Comparison of ENCODE assay signal across 8 mouse cellular contexts in the genomic region with DNA sequence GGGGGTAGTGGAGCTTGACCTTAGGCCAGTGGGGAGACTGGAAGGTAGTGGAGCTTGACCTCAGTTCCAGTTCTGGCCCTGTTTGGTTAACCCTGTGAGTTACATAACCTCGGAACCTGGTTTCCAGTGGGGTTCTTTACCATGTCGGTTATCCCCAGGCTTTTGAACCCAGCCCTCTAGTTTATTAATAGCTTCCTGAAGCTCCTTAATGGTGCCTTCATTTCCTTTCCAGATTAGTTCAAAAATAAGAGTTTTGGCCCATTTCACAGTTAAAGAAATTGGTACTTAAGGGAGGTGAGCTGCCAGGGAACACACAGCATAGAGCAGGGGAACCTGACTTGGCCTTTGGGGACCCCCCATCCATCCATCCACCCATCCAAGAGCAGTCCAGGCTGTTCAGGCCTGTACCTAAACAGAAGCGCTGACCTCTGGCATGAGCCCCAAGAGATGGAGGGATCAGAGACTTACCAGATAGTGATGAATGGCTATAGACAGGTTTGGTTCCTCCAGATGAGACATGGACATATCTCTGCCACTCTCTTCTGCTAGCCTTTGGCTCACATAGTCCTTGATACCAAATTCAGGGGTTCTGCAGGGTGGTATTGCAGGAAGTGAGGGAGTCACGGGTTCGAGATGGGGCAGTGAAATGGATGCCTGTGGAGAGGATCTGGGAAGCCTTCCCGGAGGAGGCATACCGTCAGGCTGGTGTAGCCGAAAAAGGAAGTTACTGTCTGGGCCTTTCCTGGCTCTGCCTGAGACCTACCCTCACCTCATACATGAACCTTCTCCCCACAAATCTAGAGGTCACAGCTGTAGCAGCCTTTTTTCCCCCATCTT. TPM values are rescaled to one million over a fixed set of nuclear protein-coding genes. Genes with fewer than 3 reads are reported as not detected.
DNase-seq lines count a peak whose midpoint lies in the region; ATAC-seq and TF ChIP-seq lines count a peak whose summit lies in the region.

No protein-coding gene starts in this region.

- H3K9me3 ChIP-seq in erythroblast, embryonic 14.5 days (ENCODE audit: control insufficient read depth, low read length), result no peaks in the 10 kb centered on the region
- H3K9me3 ChIP-seq in forebrain, embryonic 11.5 days (ENCODE audit: control insufficient read depth, low read length), result no peaks in the 10 kb centered on the region
- no peaks in the 10 kb centered on the region for H3K9me3 ChIP-seq in liver, embryonic 12.5 days (replicated peaks)

- H3ac ChIP-seq in C2C12 (ENCODE audit: control insufficient read depth, insufficient read length, low read depth), result peak overlapping the region; percentile 62

- peaks cover 10% of the 10 kb centered on the region for H3K79me3 ChIP-seq in C2C12 (ENCODE audit: low read depth)

- no peak overlapping the region for H3K27ac ChIP-seq in forebrain, embryonic 11.5 days (ENCODE audit: low read depth, low read length)
- H3K27ac ChIP-seq in liver, embryonic 12.5 days, result 0 out of 2 replicates have a peak overlapping the region, but pooled peaks have one; percentile 83

- no peaks in the 10 kb centered on the region for H3K27me3 ChIP-seq in erythroblast, embryonic 14.5 days (ENCODE audit: control insufficient read depth)
- H3K27me3 ChIP-seq in C2C12 (ENCODE audit: control insufficient read depth, insufficient read depth, insufficient read length), result no peaks in the 10 kb centered on the region
- no peaks in the 10 kb centered on the region for H3K27me3 ChIP-seq in forebrain, embryonic 11.5 days (ENCODE audit: control insufficient read depth, insufficient read depth, low read length)
- H3K27me3 ChIP-seq in liver, embryonic 12.5 days (replicated peaks), result no peaks in the 10 kb centered on the region

- H3K4me3 ChIP-seq in erythroblast, embryonic 14.5 days (replicated peaks), result peak overlapping the region; percentile 81
- peak overlapping the region; percentile 69 for H3K4me3 ChIP-seq in C2C12 (ENCODE audit: insufficient read depth, poor library complexity, severe bottlenecking)
- peak overlapping the region; percentile 71 for H3K4me3 ChIP-seq in forebrain, embryonic 11.5 days (ENCODE audit: low read depth, low read length)
- H3K4me3 ChIP-seq in liver, embryonic 12.5 days, result peak overlapping the region; percentile 71

- DNase-seq in forebrain, embryonic 11.5 days (ENCODE audit: low spot score), result no peak
- no peak for DNase-seq in ovary, postnatal 10 days (ENCODE audit: low spot score)

- 52% methylated on average over 8 of the region's 8 CpGs for WGBS in forebrain, embryonic 11.5 days
- 39% methylated on average over 8 of the region's 8 CpGs for WGBS in liver, embryonic 12.5 days (ENCODE audit: insufficient replicate concordance)

- peaks cover 59% of the 10 kb centered on the region for H3K36me3 ChIP-seq in erythroblast, embryonic 14.5 days (ENCODE audit: control insufficient read depth)
- H3K36me3 ChIP-seq in C2C12 (ENCODE audit: control insufficient read depth, insufficient read depth), result peaks cover 28% of the 10 kb centered on the region
- H3K36me3 ChIP-seq in forebrain, embryonic 11.5 days (ENCODE audit: control insufficient read depth, insufficient read depth, low read length), result no peaks in the 10 kb centered on the region; the same call in 1 of the 2 replicates
- H3K36me3 ChIP-seq in liver, embryonic 12.5 days, result peaks cover 58% of the 10 kb centered on the region

- no peak for TF ChIP-seq CTCF in C2C12 (IDR thresholded peaks at IDR 0.05; ENCODE audit: control insufficient read depth, insufficient read depth, insufficient read length)

- peak overlapping the region; percentile 85 for H3K9ac ChIP-seq in forebrain, embryonic 11.5 days (ENCODE audit: low read length)
- H3K9ac ChIP-seq in liver, embryonic 12.5 days, result peak overlapping the region; percentile 81

- H3K4me2 ChIP-seq in forebrain, embryonic 11.5 days (ENCODE audit: low read depth, low read length, severe bottlenecking), result peak overlapping the region; percentile 94
- H3K4me2 ChIP-seq in liver, embryonic 12.5 days, result peak overlapping the region; percentile 100

- H3K79me2 ChIP-seq in C2C12 (ENCODE audit: control insufficient read depth, insufficient read depth), result peaks cover 37% of the 10 kb centered on the region

- no peak for ATAC-seq in erythroblast, adult 5-6 weeks (replicated peaks; ENCODE audit: low FRiP score, poor library complexity, severe bottlenecking)
- no peak for ATAC-seq in forebrain, embryonic 11.5 days (replicated peaks; ENCODE audit: low FRiP score)
- ATAC-seq in liver, embryonic 12.5 days, result no peak
- no peak for ATAC-seq in inflammation-experienced regulatory T-cells, adult 6 months
- no peak for ATAC-seq in frontal cortex, adult (ENCODE audit: low TSS enrichment)

- peaks cover 79% of the 10 kb centered on the region for H3K4me1 ChIP-seq in erythroblast, embryonic 14.5 days (ENCODE audit: control insufficient read depth)
- H3K4me1 ChIP-seq in forebrain, embryonic 11.5 days (replicated peaks; ENCODE audit: control insufficient read depth, insufficient read depth, low read length), result peaks cover 14% of the 10 kb centered on the region
- H3K4me1 ChIP-seq in liver, embryonic 12.5 days, result peaks cover 66% of the 10 kb centered on the region

TF ChIP-seq in C2C12, 6 proteins besides CTCF, POLR2A, EP300 and RAD21:
- no peak for TF ChIP-seq MAX (IDR thresholded peaks at IDR 0.05)
- no peak for TF ChIP-seq MYOD1 (IDR thresholded peaks at IDR 0.05; ENCODE audit: control insufficient read depth, insufficient read length, low read depth)
- TF ChIP-seq CEBPB (IDR thresholded peaks at IDR 0.05; ENCODE audit: low read depth), result no peak
- TF ChIP-seq USF1 (IDR thresholded peaks at IDR 0.05; ENCODE audit: low read depth), result no peak
- TF ChIP-seq FOSL1 (IDR thresholded peaks at IDR 0.05; ENCODE audit: insufficient read depth, low read length, poor library complexity, severe bottlenecking), result no peak
- TF ChIP-seq MYOG (IDR thresholded peaks at IDR 0.05; ENCODE audit: control insufficient read depth, extremely low read depth, insufficient read length), result no peak

RNA-seq across cellular contexts. Expression of gene Pdxp, which starts 1.3 kb away (rescaled TPM):
- 2.1 and 3.0 TPM in 2 replicates for polyA plus RNA-seq in erythroblast, embryonic 14.5 days (2012)
- total RNA-seq in erythroblast, adult 5-6 weeks (2015; ENCODE audit: low replicate concordance), result 2.7 and 9.4 TPM in 2 replicates
- total RNA-seq in erythroblast, adult 5-6 weeks (2017; ENCODE audit: low replicate concordance), result not detected in 2 replicates
- 25.1 TPM for polyA plus RNA-seq in C2C12 (2012; fragmentation: generic; extraction: Trizol)
- 37.2 and 49.2 TPM in 2 replicates for polyA plus RNA-seq in forebrain, embryonic 11.5 days (2014; fragmentation: Nextera tagmentation; extraction: Ambion mirVana)
- 17.1 and 17.4 TPM in 2 replicates for polyA plus RNA-seq in liver, embryonic 12.5 days (2016; fragmentation: Nextera tagmentation; extraction: Ambion mirVana)
- polyA plus RNA-seq in inflammation-experienced regulatory T-cells, adult 6 months (2017; shearing (Covaris generic)), result 1 to 10 TPM in 2 of 3 experiments, under 1 TPM in 1; 0.94 to 3.8 (median 3.3) TPM

RNA-seq across cellular contexts. Expression of gene Lgals1, which starts 11.5 kb away (rescaled TPM):
- polyA plus RNA-seq in erythroblast, embryonic 14.5 days (2012), result 121 and 168 TPM in 2 replicates
- 46.1 and 56.2 TPM in 2 replicates for total RNA-seq in erythroblast, adult 5-6 weeks (2015; ENCODE audit: low replicate concordance)
- 77.5 and 79.0 TPM in 2 replicates for total RNA-seq in erythroblast, adult 5-6 weeks (2017; ENCODE audit: low replicate concordance)
- 18,755 TPM for polyA plus RNA-seq in C2C12 (2012; fragmentation: generic; extraction: Trizol)
- 279 and 319 TPM in 2 replicates for polyA plus RNA-seq in forebrain, embryonic 11.5 days (2014; fragmentation: Nextera tagmentation; extraction: Ambion mirVana)
- polyA plus RNA-seq in liver, embryonic 12.5 days (2016; fragmentation: Nextera tagmentation; extraction: Ambion mirVana), result 644 and 660 TPM in 2 replicates
- 1,000 to 10,000 TPM in 1 of 3 experiments, 100 to 1,000 TPM in 2; 309 to 2,729 (median 443) TPM for polyA plus RNA-seq in inflammation-experienced regulatory T-cells, adult 6 months (2017; shearing (Covaris generic))

RNA-seq across cellular contexts. Expression of gene Sh3bp1, which starts 15.5 kb away (rescaled TPM):
- 13.6 and 16.2 TPM in 2 replicates for polyA plus RNA-seq in erythroblast, embryonic 14.5 days (2012)
- total RNA-seq in erythroblast, adult 5-6 weeks (2015; ENCODE audit: low replicate concordance), result 13.6 and 15.2 TPM in 2 replicates
- total RNA-seq in erythroblast, adult 5-6 weeks (2017; ENCODE audit: low replicate concordance), result 4.5 and 8.8 TPM in 2 replicates
- 23.4 TPM for polyA plus RNA-seq in C2C12 (2012; fragmentation: generic; extraction: Trizol)
- 15.8 and 17.3 TPM in 2 replicates for polyA plus RNA-seq in forebrain, embryonic 11.5 days (2014; fragmentation: Nextera tagmentation; extraction: Ambion mirVana)
- polyA plus RNA-seq in liver, embryonic 12.5 days (2016; fragmentation: Nextera tagmentation; extraction: Ambion mirVana), result 34.3 and 39.3 TPM in 2 replicates
- polyA plus RNA-seq in inflammation-experienced regulatory T-cells, adult 6 months (2017; shearing (Covaris generic)), result 10 to 100 TPM; 49.5 to 72.6 (median 52.6) TPM

RNA-seq across cellular contexts. Expression of gene Gm49510, which starts 15.6 kb away (rescaled TPM):
- polyA plus RNA-seq in erythroblast, embryonic 14.5 days (2012), result 0.04 TPM in 1 of 2 replicates, not detected in the other
- not detected in 2 replicates for total RNA-seq in erythroblast, adult 5-6 weeks (2015; ENCODE audit: low replicate concordance)
- total RNA-seq in erythroblast, adult 5-6 weeks (2017; ENCODE audit: low replicate concordance), result 0.56 and 0.77 TPM in 2 replicates
- 0.07 TPM for polyA plus RNA-seq in C2C12 (2012; fragmentation: generic; extraction: Trizol)
- polyA plus RNA-seq in forebrain, embryonic 11.5 days (2014; fragmentation: Nextera tagmentation; extraction: Ambion mirVana), result 0.13 TPM in 1 of 2 replicates, not detected in the other
- 0.17 and 0.43 TPM in 2 replicates for polyA plus RNA-seq in liver, embryonic 12.5 days (2016; fragmentation: Nextera tagmentation; extraction: Ambion mirVana)
- not detected for polyA plus RNA-seq in inflammation-experienced regulatory T-cells, adult 6 months (2017; shearing (Covaris generic))

RNA-seq across cellular contexts. Expression of gene Nol12, which starts 19.7 kb away (rescaled TPM):
- 3.9 and 5.4 TPM in 2 replicates for polyA plus RNA-seq in erythroblast, embryonic 14.5 days (2012)
- 1.5 and 6.1 TPM in 2 replicates for total RNA-seq in erythroblast, adult 5-6 weeks (2015; ENCODE audit: low replicate concordance)
- total RNA-seq in erythroblast, adult 5-6 weeks (2017; ENCODE audit: low replicate concordance), result 7.6 and 10.7 TPM in 2 replicates
- 108 TPM for polyA plus RNA-seq in C2C12 (2012; fragmentation: generic; extraction: Trizol)
- polyA plus RNA-seq in forebrain, embryonic 11.5 days (2014; fragmentation: Nextera tagmentation; extraction: Ambion mirVana), result 56.8 and 62.6 TPM in 2 replicates
- polyA plus RNA-seq in liver, embryonic 12.5 days (2016; fragmentation: Nextera tagmentation; extraction: Ambion mirVana), result 47.9 and 51.6 TPM in 2 replicates
- 10 to 100 TPM; 38.8 to 53.8 (median 51.1) TPM for polyA plus RNA-seq in inflammation-experienced regulatory T-cells, adult 6 months (2017; shearing (Covaris generic))
